Mouse (Mus musculus) liver, embryonic 14.5 days (tissue): ENCODE measurements around the gene Actn1.

Source experiments
- CTCF ChIP-seq: IDR thresholded peaks from 2 replicates; pipeline ENCODE4 v1.5.1; 2016; ENCODE audit warnings: antibody characterized with exemption, low read depth, control low read depth
- EP300 ChIP-seq: IDR thresholded peaks from 2 replicates; pipeline ENCODE4 v1.6.1; 2016; ENCODE audit warnings: antibody characterized with exemption, low read depth

GRCm38 (mm10) chr12:80232076-80232839 lies 27.9 kb downstream of the Actn1 start:
- TF ChIP-seq EP300, result no peak
- TF ChIP-seq CTCF, result no peak
